Mouse (Mus musculus): ENCODE results near the gene Cdt1. TPM values are rescaled to one million over a fixed set of nuclear protein-coding genes. Genes with fewer than 3 reads are reported as not detected.

Cdt1 gene
- polyA plus RNA-seq, 1 experiment from 2014 or later = 45.9 TPM

DNA sequence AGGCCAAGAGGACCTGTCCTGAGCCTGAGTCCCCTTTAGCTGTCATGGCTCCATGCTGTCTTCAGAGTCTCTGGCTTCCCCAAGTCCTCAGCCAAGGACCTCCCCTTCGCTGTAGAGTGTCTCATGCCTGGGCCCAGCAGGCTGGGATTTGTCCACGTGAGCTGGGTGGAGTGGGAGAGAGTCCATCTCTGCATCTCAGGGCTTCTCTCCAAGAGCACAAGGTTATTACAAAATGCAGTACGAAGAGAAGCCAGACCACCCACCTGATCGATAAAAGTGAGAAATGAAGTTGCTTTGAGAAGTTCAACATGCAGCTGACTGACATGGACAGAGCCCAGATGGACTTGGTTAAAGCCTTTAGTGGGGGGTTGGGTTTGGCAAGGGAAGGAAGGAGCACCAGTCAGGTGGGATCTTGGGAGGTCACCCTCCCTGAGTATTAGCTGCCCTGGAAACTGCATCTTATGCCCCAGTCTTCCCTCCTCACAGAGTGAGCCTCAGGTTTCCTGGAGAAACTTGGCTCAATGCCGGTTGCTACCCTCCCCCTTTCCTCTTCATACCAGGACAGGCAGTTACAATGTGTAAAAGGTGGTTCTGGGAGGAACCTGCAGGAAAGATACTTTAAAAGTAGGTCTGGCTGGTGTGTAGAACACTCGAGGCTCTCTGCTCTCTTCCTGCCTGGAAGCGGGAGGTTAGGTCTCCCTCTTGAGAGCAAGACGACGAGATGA is 48.5 kb downstream of the Cdt1 start:
- no peak overlapping the region for H3K4me3 ChIP-seq (replicated peaks)
- 0 out of 2 replicates have a peak, but pooled peaks cover 2% of the 10 kb centered on the region for H3K27me3 ChIP-seq
- WGBS (ENCODE audit: insufficient replicate concordance) = 66% methylated on average over 9 of the region's 9 CpGs
- no peak overlapping the region for H3K4me2 ChIP-seq
- peaks cover 44% of the 10 kb centered on the region for H3K4me1 ChIP-seq (replicated peaks)
- H3K9ac ChIP-seq = no peak overlapping the region
- H3K27ac ChIP-seq (replicated peaks) = no peak overlapping the region
- H3K36me3 ChIP-seq (replicated peaks) = peaks cover 4% of the 10 kb centered on the region; the same call in 1 of the 2 replicates
- ATAC-seq (ENCODE audit: insufficient read depth) = no peak
- no peaks in the 10 kb centered on the region for H3K9me3 ChIP-seq (replicated peaks)

DNA sequence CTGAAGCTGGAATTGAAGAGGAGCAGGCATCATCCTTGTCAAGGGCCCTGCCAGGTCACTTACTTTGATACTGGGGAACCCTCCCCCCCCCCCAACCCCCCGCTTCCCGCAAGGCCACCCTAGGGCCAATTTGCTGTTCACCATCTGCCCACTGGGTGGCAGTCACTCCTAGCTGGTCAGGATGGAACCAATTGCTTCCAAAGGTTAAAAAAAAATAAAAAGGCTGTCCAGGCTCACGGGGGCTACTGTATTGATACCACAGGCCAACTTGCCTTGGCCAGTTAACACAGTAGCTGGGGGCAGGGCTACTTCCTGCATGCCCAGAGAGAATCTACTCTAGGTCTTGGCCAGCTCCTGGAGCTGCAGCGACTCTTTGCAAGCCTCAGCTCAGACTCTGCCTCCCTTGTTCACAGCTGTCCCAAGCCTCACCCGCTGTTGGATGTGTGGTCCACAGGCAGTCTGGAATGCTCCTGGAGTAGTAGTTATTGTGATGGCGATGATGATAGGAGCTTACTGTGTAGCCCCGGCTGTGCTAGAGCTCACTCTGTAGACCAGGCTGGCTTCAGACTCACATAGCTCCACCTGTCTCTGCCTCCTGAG is 50.2 kb downstream of the Cdt1 start:
- Histone ChIP-seq H3K27me3 (peaks cover 11% of the 10 kb centered on the region), H3K9me3 (replicated peaks) (no peaks in the 10 kb centered on the region), H3K4me2 (peak overlapping the region; percentile 48), H3K4me1 (replicated peaks) (peaks cover 30% of the 10 kb centered on the region), H3K36me3 (replicated peaks) (peaks cover 4% of the 10 kb centered on the region; the same call in 1 of the 2 replicates), H3K27ac (replicated peaks) (peak overlapping the region; percentile 85), H3K4me3 (replicated peaks) (no peak overlapping the region), H3K9ac (peak overlapping the region; percentile 30; the same call in 1 of the 2 replicates)
- peak; percentile 10; the same call in 1 of the 2 replicates for ATAC-seq (ENCODE audit: insufficient read depth)
- 34% methylated on average over 5 of the region's 7 CpGs for WGBS (ENCODE audit: insufficient replicate concordance)

DNA sequence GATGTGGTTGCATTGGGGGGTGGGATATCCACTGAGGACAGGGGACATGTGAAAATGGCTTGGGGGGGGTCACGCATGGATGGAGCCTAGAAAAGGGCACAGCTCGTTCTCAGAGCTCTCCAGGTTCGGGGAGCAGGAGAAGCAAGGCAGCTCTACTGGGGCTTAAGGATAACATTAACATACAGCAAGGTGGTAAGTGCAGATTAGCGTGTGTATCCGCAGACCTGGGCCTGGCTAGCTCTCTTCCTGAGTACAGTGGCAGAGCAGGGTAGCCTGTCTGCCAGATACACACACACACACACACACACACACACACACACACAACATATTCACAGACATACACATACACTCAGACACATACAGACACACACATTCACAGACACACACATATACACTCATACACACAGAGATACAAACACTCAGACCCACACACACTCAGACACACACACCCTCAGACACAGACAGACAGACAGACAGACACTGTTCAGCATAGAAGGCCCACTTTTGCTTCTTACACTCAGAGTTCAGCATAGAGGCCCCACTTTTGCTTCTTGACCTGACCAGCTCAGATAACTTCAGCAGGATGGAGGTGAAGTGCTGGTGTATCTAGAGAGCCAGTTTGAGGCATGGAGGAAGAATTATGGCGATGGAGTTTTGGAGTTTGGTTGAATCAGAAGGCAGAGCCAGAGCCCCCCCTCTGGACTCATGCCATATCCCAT is 51.0 kb downstream of the Cdt1 start:
- Histone ChIP-seq H3K9ac (peak overlapping the region; percentile 30; the same call in 1 of the 2 replicates), H3K4me3 (replicated peaks) (no peak overlapping the region), H3K9me3 (replicated peaks) (no peaks in the 10 kb centered on the region), H3K27ac (replicated peaks) (peak overlapping the region; percentile 85), H3K4me2 (peak overlapping the region; percentile 48), H3K36me3 (replicated peaks) (peaks cover 4% of the 10 kb centered on the region; the same call in 1 of the 2 replicates), H3K27me3 (peaks cover 13% of the 10 kb centered on the region), H3K4me1 (replicated peaks) (peaks cover 25% of the 10 kb centered on the region)
- peak; percentile 95 for ATAC-seq (ENCODE audit: insufficient read depth)
- WGBS (ENCODE audit: insufficient replicate concordance) = 30% methylated on average over 6 of the region's 6 CpGs

DNA sequence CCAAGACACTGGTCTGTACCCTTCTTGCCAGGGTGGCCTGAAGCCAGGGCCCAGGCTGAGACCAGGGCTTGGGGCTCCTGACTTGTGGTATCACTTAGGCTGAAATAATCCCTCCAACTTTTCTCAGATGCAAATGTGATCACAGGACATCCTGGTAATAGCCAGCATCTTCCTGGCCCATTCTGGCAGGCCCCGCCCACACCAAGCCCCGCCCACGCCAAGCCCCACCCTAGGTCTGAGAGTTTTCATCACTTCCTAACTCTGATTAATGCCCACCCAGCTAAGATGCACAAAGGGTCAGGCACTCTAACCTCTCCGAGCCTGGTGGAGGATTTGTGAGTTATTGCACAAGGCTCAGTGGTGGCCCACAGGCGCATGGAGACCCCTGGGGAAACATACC is 52.6 kb downstream of the Cdt1 start:
- ATAC-seq (ENCODE audit: insufficient read depth) = no peak
- no peak overlapping the region for H3K4me3 ChIP-seq (replicated peaks)
- no peaks in the 10 kb centered on the region for H3K9me3 ChIP-seq (replicated peaks)
- H3K4me2 ChIP-seq = no peak overlapping the region
- H3K36me3 ChIP-seq (replicated peaks) = no peaks in the 10 kb centered on the region
- peaks cover 25% of the 10 kb centered on the region for H3K4me1 ChIP-seq (replicated peaks)
- WGBS (ENCODE audit: insufficient replicate concordance) = 33% methylated on average over 5 of the region's 5 CpGs
- no peak overlapping the region for H3K9ac ChIP-seq
- H3K27me3 ChIP-seq = peaks cover 19% of the 10 kb centered on the region
- no peak overlapping the region for H3K27ac ChIP-seq (replicated peaks)

DNA sequence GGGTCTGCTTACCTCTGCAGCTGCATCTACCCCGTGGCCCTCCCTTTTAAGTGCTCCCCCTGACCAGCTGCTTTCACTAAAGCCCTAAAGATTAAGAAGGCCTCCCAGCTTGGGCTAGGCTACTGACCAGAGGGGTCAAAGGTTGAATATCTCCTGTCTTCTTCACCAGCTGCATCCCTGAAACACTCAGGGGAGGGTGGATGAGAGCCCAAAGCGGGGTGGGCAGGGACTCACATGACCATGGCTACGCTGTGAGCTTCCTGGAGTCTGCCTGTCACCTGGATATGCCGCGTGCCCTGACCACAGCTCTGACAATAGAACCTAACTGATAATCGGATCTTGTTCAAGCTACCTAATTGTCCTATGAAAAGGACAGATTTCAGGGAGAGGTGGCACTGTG is 54.9 kb downstream of the Cdt1 start, which contains the start of gene Pabpn1l:
Gene Pabpn1l (minus strand): TSS at position 13 of the 400 bp plus-strand sequence.
- WGBS (ENCODE audit: insufficient replicate concordance) = 59% methylated on average over 6 of the region's 6 CpGs
- H3K4me1 ChIP-seq (replicated peaks) = peaks cover 28% of the 10 kb centered on the region
- H3K36me3 ChIP-seq (replicated peaks) = no peaks in the 10 kb centered on the region
- peaks cover 20% of the 10 kb centered on the region for H3K27me3 ChIP-seq
- ATAC-seq (ENCODE audit: insufficient read depth) = no peak
- no peaks in the 10 kb centered on the region for H3K9me3 ChIP-seq (replicated peaks)
- H3K27ac ChIP-seq (replicated peaks) = no peak within 1 kb of the TSS
- H3K4me2 ChIP-seq = no peak within 1 kb of the TSS
- H3K9ac ChIP-seq = no peak within 1 kb of the TSS
- no peak within 1 kb of the TSS for H3K4me3 ChIP-seq (replicated peaks)

Small RNA genes lying within 50 kb of the gene (microRNA-seq; reads per million reads assigned to microRNA genes)
- not detected for gene Mir6396

Other genes with a start within 250 kb of the Cdt1 start
- gene Trhr2, start 207.3 kb upstream of the Cdt1 start, polyA plus RNA-seq (2015; fragmentation: Nextera tagmentation; extraction: Ambion mirVana) = not detected in 2 replicates
- gene Zc3h18, start 191.4 kb upstream of the Cdt1 start, polyA plus RNA-seq (2015; fragmentation: Nextera tagmentation; extraction: Ambion mirVana) = 23.1 and 25.6 TPM in 2 replicates
- gene Il17c, start 146.0 kb upstream of the Cdt1 start, polyA plus RNA-seq (2015; fragmentation: Nextera tagmentation; extraction: Ambion mirVana) = not detected in 2 replicates
- 196 TPM in 2 replicates for gene Cyba, start 135.1 kb upstream of the Cdt1 start, polyA plus RNA-seq (2015; fragmentation: Nextera tagmentation; extraction: Ambion mirVana)
- 24.3 and 25.1 TPM in 2 replicates for gene Mvd, start 124.6 kb upstream of the Cdt1 start, polyA plus RNA-seq (2015; fragmentation: Nextera tagmentation; extraction: Ambion mirVana)
- 0.38 and 0.64 TPM in 2 replicates for gene Snai3, start 107.3 kb upstream of the Cdt1 start, polyA plus RNA-seq (2015; fragmentation: Nextera tagmentation; extraction: Ambion mirVana)
- 11.5 and 15.1 TPM in 2 replicates for gene Rnf166, start 92.0 kb upstream of the Cdt1 start, polyA plus RNA-seq (2015; fragmentation: Nextera tagmentation; extraction: Ambion mirVana)
- gene Ctu2, start 91.9 kb upstream of the Cdt1 start, polyA plus RNA-seq (2015; fragmentation: Nextera tagmentation; extraction: Ambion mirVana) = 12.4 and 13.1 TPM in 2 replicates
- gene Piezo1, start 16.7 kb upstream of the Cdt1 start, polyA plus RNA-seq (2015; fragmentation: Nextera tagmentation; extraction: Ambion mirVana) = 12.4 and 17.4 TPM in 2 replicates
- 187 and 214 TPM in 2 replicates for gene Aprt, start 8.9 kb downstream of the Cdt1 start, polyA plus RNA-seq (2015; fragmentation: Nextera tagmentation; extraction: Ambion mirVana)
- 8.2 and 8.8 TPM in 2 replicates for gene Galns, start 43.4 kb downstream of the Cdt1 start, polyA plus RNA-seq (2015; fragmentation: Nextera tagmentation; extraction: Ambion mirVana)
- 24.2 and 33.1 TPM in 2 replicates for gene Trappc2l, start 43.6 kb downstream of the Cdt1 start, polyA plus RNA-seq (2015; fragmentation: Nextera tagmentation; extraction: Ambion mirVana)
- gene Pabpn1l, start 54.7 kb downstream of the Cdt1 start, polyA plus RNA-seq (2015; fragmentation: Nextera tagmentation; extraction: Ambion mirVana) = not detected in 2 replicates
- gene Cbfa2t3, start 131.1 kb downstream of the Cdt1 start, polyA plus RNA-seq (2015; fragmentation: Nextera tagmentation; extraction: Ambion mirVana) = 3.5 and 3.6 TPM in 2 replicates
- gene Acsf3, start 207.5 kb downstream of the Cdt1 start, polyA plus RNA-seq (2015; fragmentation: Nextera tagmentation; extraction: Ambion mirVana) = 8.3 and 9.9 TPM in 2 replicates

All from liver, embryonic 15.5 days (tissue).